Mouse (Mus musculus): ENCODE data around the gene Malrd1.

DNA sequence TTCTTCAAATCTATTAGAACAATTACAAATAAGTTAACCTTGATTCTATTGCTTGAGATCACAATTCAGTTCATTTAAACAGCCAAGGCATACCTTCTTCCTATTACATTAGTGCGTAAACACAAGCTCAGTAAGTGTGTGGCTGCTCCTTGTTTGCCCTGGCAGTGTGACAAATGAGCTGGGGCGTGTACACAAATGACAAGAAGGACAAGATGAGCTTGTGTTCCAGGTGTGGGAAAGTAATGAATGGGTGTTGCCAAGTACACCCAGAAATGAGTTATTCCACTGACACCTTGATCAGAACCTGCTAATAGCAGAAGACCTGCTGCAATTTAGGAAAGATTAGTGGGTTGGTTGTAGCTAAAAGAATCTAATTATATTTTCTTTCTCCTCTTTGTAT is 683.7 kb downstream of the Malrd1 start:
- no peak for TF ChIP-seq POLR2A (IDR thresholded peaks at IDR 0.05; ENCODE audit: extremely low read depth, insufficient read depth, low read length)
- TF ChIP-seq CTCF (IDR thresholded peaks at IDR 0.05; ENCODE audit: extremely low read depth, insufficient read depth, low read length) = no peak

Measured in cortical plate, adult 2 months (tissue).